Mouse (Mus musculus) small intestine, adult 2 months (tissue): Measurements from ENCODE around the gene Gm9044.

ENCODE experiments used
- CTCF ChIP-seq: fragments of 200-500 bp; IDR thresholded peaks from 2 replicates; pipeline ENCODE4 v1.5.1; 2012; ENCODE audit warnings: low read depth, mild to moderate bottlenecking, control low read depth, inconsistent platforms, low read length, moderate library complexity, mixed read lengths; ENCODE audit not compliant: insufficient replicate concordance, insufficient read length; ENCODE audit errors: extremely low read depth
- POLR2A ChIP-seq: fragments of 200-500 bp; IDR thresholded peaks from 2 replicates; pipeline ENCODE4 v1.6.1; 2012; ENCODE audit warnings: low read depth, mild to moderate bottlenecking, control low read depth, inconsistent platforms, low read length, moderate library complexity

- TF ChIP-seq POLR2A (no peak), CTCF (no peak)
Observed at GRCm38 (mm10) chr10:118294938-118295337, 37.3 kb downstream of the Gm9044 start, which contains the start of gene Iltifb.
